Mouse (Mus musculus) embryonic fibroblast, embryonic 13.5 days (primary cell): ENCODE results near the gene Col5a1.

Source experiments
- CTCF ChIP-seq: IDR thresholded peaks from 2 replicates; pipeline ENCODE4 v1.5.1; 2011; ENCODE audit warnings: mild to moderate bottlenecking, control low read depth, low read length, moderate library complexity, borderline replicate concordance; ENCODE audit not compliant: insufficient read depth
- POLR2A ChIP-seq: IDR thresholded peaks from 2 replicates; pipeline ENCODE4 v1.6.1; 2011; ENCODE audit warnings: low read depth, mild to moderate bottlenecking, control low read depth, low read length, moderate library complexity

GRCm38 (mm10) chr2:27912546-27913275 lies 26.5 kb downstream of the Col5a1 start:
- TF ChIP-seq CTCF (no peak), POLR2A (no peak)
